Mouse (Mus musculus) limb, embryonic 12.5 days (tissue): ENCODE results near the gene Mcur1. TPM values are rescaled to one million over a fixed set of nuclear protein-coding genes. Genes with fewer than 3 reads are reported as not detected.

Source experiments
- ATAC-seq: fragments of 200-750 bp; cut with Nextera tagmentation; 2 replicates; pipeline ENCODE4 v1.8.0; 2017; ENCODE audit warnings: low read depth, moderate TSS enrichment; ENCODE audit not compliant: insufficient number of reproducible peaks, insufficient read depth, low FRiP score, low TSS enrichment
- H3K27ac ChIP-seq: fragments of 300-500 bp; sonication (generic); 2 replicates; pipeline ENCODE4 v1.5.1; 2016; ENCODE audit warnings: mild to moderate bottlenecking, moderate library complexity
- H3K27me3 ChIP-seq: fragments of 300-500 bp; sonication (generic); 2 replicates; pipeline ENCODE4 v1.6.1; 2016; ENCODE audit warnings: mild to moderate bottlenecking, moderate library complexity
- H3K36me3 ChIP-seq: fragments of 300-500 bp; sonication (generic); 2 replicates; pipeline ENCODE4 v1.6.1; 2016; ENCODE audit warnings: mild to moderate bottlenecking, moderate library complexity
- H3K4me1 ChIP-seq: fragments of 300-500 bp; sonication (generic); replicated peaks from 2 replicates; pipeline ENCODE4 v1.6.1; 2016
- H3K4me2 ChIP-seq: fragments of 300-500 bp; sonication (generic); 2 replicates; pipeline ENCODE4 v1.6.1; 2016; ENCODE audit warnings: mild to moderate bottlenecking, moderate library complexity
- H3K4me3 ChIP-seq: fragments of 300-500 bp; sonication (generic); replicated peaks from 2 replicates; pipeline ENCODE4 v1.5.1; 2016; ENCODE audit warnings: mild to moderate bottlenecking
- H3K9ac ChIP-seq: fragments of 300-500 bp; sonication (generic); replicated peaks from 2 replicates; pipeline ENCODE4 v1.6.1; 2016; ENCODE audit warnings: mild to moderate bottlenecking, moderate library complexity
- H3K9me3 ChIP-seq: fragments of 300-500 bp; sonication (generic); 2 replicates; pipeline ENCODE4 v1.6.1; 2016; ENCODE audit warnings: mild to moderate bottlenecking, moderate library complexity
- WGBS: fragments of 180-500 bp; shearing (Covaris S2); methylation state at CpG from one replicate; pipeline ENCODE4 v1.1.7; 2016; 5-methylcytosine and 5-hydroxymethylcytosine counted together
- polyA plus RNA-seq: library from polyadenylated mRNA; unstranded; fragments of >200 nt; fragmentation: Nextera tagmentation; extraction: Ambion mirVana; gene quantifications from 2 replicates; pipeline ENCODE4 v1.2.1, GENCODE M21; 2016

The Mcur1 gene
- polyA plus RNA-seq: 16.0 and 17.8 TPM in 2 replicates

DNA sequence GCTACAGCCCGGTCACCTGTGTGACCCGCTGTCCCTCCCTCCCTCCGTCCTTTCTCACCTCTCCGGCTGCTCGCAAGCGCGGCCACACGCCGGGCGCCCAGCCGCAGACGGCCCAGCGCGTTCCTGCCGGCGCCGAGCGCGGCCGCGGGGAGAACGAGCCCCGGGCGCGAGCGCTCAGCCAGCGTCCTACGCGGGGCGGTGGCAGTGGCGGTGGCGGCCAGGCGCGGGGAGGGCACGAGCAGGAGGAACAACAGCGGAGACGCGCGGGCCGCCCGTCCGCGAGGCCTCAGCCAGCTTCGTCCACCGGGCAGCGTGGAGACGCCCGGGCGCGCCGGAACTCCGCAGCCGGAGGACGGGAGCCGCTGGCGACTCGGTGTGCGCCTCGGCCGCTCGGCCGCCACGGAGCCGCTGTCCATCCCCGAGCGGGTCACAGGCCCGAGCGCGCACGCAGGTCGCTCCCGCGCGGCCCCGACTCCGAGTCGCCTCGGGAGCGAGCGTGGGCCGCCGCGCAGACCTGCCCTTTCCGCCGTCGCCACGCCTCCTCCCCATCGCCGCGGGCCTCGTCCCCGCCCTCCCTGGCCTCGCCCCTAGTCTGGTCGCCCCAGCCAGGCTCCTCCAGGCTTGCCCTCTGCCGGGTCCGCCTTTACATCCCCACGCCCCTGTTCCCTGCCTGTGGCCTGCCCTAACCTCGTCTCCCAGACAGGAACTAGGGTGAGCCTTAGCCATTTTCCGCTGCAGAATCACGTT, at the start of gene Mcur1:
Gene Mcur1, minus strand, starts transcription at position 481 of the 747 bp plus-strand sequence.
- Histone ChIP-seq H3K9me3 (no peaks in the 10 kb centered on the region), H3K4me2 (peak within 1 kb of the TSS; percentile 90), H3K27me3 (no peaks in the 10 kb centered on the region), H3K4me1 (peaks cover 26% of the 10 kb centered on the region), H3K9ac (peak within 1 kb of the TSS; percentile 80), H3K27ac (peak within 1 kb of the TSS; percentile 93), H3K4me3 (peak within 1 kb of the TSS; percentile 80), H3K36me3 (peaks cover under 1% of the 10 kb centered on the region; the same call in 1 of the 2 replicates)
- WGBS: under 1% methylated on average over 87 of the region's 100 CpGs
- ATAC-seq: peak; percentile 93

DNA sequence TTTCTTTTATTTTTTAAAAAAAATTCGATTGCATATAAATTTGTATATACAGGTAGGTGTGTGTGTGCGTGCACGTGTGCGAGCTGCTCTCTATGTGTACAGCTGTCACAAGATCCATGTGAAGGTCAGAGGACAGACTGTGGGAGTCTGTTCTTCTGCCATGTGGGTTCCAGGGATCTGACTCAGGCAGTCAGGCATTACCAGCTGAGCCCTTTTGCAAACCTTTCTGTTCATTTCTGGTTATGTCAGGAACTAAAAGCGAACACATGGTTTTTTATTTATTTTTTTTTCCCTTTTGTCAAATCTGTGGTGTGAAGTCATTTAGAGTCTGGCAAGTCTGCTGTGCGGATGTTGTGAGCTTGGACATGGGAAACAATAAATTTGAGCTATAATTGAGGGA, 48.9 kb upstream of the Mcur1 start:
- H3K27ac ChIP-seq: no peak overlapping the region
- no peaks in the 10 kb centered on the region for H3K27me3 ChIP-seq
- H3K36me3 ChIP-seq: no peaks in the 10 kb centered on the region
- WGBS: 74% methylated on average over 6 of the region's 6 CpGs
- no peak for ATAC-seq
- H3K4me1 ChIP-seq: no peaks in the 10 kb centered on the region
- H3K9ac ChIP-seq: no peak overlapping the region
- no peak overlapping the region for H3K4me3 ChIP-seq
- no peaks in the 10 kb centered on the region for H3K9me3 ChIP-seq
- H3K4me2 ChIP-seq: no peak overlapping the region

DNA sequence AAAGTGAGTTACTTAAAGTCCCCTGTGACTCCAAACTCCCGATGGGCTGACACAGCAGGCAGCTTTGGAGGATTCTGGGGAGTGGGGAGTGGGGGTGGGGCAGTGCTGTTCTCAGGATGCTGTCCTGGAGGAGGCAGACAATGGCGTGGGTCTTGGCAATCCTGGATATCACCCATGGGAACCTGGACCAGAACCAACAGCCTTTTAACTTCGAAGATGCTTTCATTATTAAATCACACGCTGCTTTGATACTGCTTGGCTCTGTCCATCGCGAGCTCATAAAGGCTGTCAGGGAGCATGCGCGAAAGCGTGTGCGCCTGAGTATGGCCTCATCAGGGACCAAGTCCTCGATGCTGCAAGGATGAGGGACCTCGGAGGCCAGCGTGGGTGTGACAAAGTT, 43.1 kb upstream of the Mcur1 start:
- no peak for ATAC-seq

DNA sequence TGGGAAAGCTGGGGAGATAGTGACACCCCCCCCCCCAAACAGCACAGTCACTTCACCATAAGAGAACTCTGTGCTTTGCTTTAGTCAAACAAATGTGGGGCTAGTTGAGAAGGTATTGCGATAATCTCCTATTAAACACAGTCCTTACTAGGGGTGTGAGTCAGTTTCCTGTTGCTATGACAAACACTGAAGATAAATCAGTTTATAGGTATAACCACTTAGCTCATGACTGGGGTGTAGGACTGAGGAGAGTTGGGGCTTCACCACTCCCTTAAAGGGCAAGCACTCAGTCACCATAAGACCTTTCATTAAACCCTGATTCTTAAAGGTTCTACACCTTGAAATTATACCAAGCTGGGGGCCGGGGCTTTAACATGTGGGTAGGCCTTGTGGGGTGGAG, 42.4 kb upstream of the Mcur1 start:
- Histone ChIP-seq H3K36me3 (no peaks in the 10 kb centered on the region), H3K4me2 (no peak overlapping the region), H3K27me3 (no peaks in the 10 kb centered on the region), H3K27ac (no peak overlapping the region), H3K4me1 (peaks cover 8% of the 10 kb centered on the region), H3K9me3 (no peaks in the 10 kb centered on the region), H3K4me3 (no peak overlapping the region), H3K9ac (no peak overlapping the region)
- WGBS: 97% methylated on average over 2 of the region's 2 CpGs
- no peak for ATAC-seq

More for the DNA sequence above, 43.1 kb upstream of the Mcur1 start:
- no peak overlapping the region for H3K4me2 ChIP-seq
- peaks cover 8% of the 10 kb centered on the region for H3K4me1 ChIP-seq
- no peaks in the 10 kb centered on the region for H3K9me3 ChIP-seq
- 78% methylated on average over 13 of the region's 13 CpGs for WGBS
- H3K36me3 ChIP-seq: no peaks in the 10 kb centered on the region
- H3K9ac ChIP-seq: no peak overlapping the region
- no peak overlapping the region for H3K4me3 ChIP-seq
- H3K27me3 ChIP-seq: no peaks in the 10 kb centered on the region
- no peak overlapping the region for H3K27ac ChIP-seq

DNA sequence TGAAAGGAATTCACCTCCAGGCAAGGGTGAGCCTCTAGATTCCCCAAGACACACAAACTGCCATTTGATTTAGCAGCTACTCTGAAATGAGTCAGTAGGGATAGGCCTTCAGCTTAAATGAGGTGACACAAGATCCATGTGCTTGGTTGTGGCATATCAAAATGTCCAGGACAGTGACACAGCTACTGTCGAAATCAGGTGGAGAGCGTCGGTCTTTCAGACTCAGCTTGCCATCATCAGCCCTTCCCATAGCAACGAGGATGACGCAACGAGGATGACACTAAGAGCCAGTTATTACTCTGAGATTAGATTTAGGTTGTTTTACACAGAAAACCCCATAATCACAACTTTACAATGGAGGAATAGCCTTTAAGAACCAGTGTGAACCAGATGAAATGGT, 41.0 kb upstream of the Mcur1 start:
- no peaks in the 10 kb centered on the region for H3K36me3 ChIP-seq
- 94% methylated on average over 6 of the region's 6 CpGs for WGBS
- no peaks in the 10 kb centered on the region for H3K9me3 ChIP-seq
- no peak overlapping the region for H3K27ac ChIP-seq
- no peak overlapping the region for H3K9ac ChIP-seq
- H3K27me3 ChIP-seq: no peaks in the 10 kb centered on the region
- H3K4me1 ChIP-seq: peaks cover 8% of the 10 kb centered on the region
- H3K4me2 ChIP-seq: no peak overlapping the region
- no peak for ATAC-seq
- no peak overlapping the region for H3K4me3 ChIP-seq

DNA sequence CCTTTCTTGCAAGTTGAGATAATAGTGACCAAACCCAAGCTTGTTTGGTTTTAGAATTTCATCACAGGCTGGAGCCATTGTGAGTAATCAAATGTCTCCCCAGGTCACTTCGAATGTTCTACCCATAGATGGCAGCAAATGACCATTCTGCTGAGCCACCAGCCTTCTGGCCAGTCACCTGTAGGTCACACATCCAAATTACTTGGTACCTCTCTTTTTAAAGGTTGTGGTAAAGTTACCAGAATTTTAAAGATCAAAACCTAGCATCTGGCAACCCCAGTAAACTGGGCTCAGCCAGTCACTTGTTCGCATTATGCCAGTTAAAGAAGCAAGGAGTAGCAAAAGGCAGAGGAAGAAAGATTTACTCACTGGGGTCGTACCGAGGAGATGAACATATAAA, 35.9 kb upstream of the Mcur1 start:
- H3K4me1 ChIP-seq: no peaks in the 10 kb centered on the region
- no peak overlapping the region for H3K9ac ChIP-seq
- no peak overlapping the region for H3K4me3 ChIP-seq
- H3K36me3 ChIP-seq: no peaks in the 10 kb centered on the region
- no peak for ATAC-seq
- H3K27me3 ChIP-seq: no peaks in the 10 kb centered on the region
- H3K27ac ChIP-seq: no peak overlapping the region
- no peaks in the 10 kb centered on the region for H3K9me3 ChIP-seq
- no peak overlapping the region for H3K4me2 ChIP-seq
- 49% methylated on average over 4 of the region's 4 CpGs for WGBS

DNA sequence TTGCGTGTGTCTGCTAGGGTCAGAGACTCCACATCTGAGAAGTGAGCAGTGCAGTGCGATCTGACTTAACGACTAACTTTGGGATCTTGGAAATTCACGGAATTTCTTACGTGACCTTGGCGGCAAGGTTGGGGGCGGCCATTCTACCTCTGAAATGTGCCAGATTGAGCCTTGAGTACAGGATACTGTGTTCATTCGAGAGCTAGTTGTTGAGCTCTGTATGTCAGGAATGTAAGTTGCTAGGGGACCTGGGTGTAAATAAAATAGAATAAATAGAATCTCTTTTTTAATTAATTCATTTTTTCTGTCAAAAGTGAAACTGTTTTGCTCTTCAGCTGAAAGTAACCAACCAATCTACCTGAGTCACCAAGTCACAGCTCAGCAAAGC, 32.7 kb upstream of the Mcur1 start:
- WGBS: 61% methylated on average over 8 of the region's 8 CpGs
- Histone ChIP-seq H3K4me2 (no peak overlapping the region), H3K4me3 (no peak overlapping the region), H3K9me3 (no peaks in the 10 kb centered on the region), H3K4me1 (peaks cover 15% of the 10 kb centered on the region; the same call in 1 of the 2 replicates), H3K27me3 (no peaks in the 10 kb centered on the region), H3K9ac (no peak overlapping the region), H3K27ac (no peak overlapping the region), H3K36me3 (no peaks in the 10 kb centered on the region)
- ATAC-seq: no peak

DNA sequence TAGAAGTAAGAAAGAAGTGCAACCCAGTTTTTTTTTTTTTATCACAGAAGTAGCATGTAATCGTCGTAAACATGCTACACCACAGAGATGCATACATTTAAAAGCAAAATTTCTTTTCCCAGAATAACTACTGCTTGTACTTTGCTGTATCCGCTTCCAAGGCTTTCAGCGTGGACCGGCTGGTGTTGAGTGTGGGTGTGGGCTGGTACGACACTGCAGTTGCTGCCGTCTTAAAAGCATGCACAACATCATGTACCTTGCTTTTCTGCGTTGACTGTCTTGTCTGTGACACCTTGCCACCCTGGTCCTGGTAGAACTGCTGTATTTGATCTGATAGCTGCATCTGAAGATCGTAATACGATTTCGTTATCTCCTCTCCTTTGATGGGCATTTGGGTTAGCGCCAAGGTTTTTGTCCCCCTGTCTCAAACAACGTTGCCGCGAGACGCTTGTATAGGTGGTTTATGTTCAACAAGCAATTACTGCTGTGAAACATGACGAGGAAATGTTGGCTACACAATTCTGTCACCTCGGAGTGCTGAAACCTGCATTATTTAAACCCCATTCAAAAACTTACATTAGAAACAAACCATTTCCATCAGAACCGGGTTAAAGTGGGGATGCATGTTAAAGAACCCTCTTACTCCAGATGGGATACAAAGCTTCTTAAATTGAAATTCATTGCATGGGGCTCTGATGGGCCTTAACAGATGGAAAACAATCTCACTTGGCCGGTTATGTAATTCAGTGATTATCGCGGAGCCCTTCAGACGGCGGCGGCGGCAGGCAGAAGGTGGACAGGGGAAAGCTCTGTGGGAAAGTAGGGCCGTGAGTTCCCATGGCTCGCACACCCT, 32.1 kb upstream of the Mcur1 start:
- no peaks in the 10 kb centered on the region for H3K9me3 ChIP-seq
- H3K9ac ChIP-seq: no peak overlapping the region
- no peaks in the 10 kb centered on the region for H3K36me3 ChIP-seq
- no peak overlapping the region for H3K4me2 ChIP-seq
- no peak overlapping the region for H3K27ac ChIP-seq
- ATAC-seq: no peak
- WGBS: 70% methylated on average over 28 of the region's 28 CpGs
- peaks cover 15% of the 10 kb centered on the region; the same call in 1 of the 2 replicates for H3K4me1 ChIP-seq
- no peaks in the 10 kb centered on the region for H3K27me3 ChIP-seq
- H3K4me3 ChIP-seq: no peak overlapping the region

DNA sequence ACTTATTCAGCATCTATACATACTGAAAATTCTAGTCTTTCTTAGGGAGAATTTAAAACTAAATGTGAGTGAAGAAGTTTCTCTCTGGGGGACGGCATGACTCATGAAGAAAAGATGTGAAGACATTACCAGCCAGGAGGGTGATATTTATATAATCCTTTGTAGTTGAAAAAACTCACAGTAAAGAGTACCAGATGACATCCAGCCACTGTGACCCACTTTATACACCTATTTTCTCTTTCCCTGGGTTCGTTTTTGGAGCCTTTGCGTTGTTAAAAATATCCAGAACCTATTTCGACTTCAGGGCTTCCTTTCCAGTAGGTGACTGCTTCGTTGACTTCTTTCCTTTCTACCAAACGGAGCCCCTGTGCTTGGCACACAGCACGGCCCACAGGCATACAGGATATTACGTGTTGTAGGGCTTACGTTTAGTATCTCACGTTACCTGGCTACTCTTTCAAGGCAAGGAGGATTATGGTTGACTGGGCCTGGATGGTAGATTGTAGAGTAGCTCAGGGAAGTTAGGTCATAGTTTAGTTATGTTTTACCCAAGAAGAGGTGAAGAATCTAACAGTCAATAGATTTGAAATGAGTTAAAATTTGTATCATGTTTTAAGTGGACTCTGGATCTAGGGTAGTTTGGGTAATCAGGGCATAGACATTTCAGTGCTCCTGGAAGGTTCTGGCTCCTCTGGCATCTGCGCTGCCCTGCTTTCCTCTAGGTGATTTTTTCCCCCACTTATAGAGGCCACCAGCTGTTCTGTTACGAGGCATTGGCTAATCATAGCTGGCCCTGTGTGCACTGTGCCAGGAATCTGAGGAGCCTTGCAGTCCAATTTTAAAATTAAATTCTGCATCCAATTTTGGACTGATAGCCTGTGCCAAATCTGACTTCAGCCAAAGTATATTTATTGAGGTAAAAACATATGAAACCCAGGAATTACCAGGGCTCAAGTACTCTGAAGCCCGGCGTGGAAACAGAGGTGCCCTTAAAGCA, 28.2 kb upstream of the Mcur1 start:
- Histone ChIP-seq H3K4me2 (no peak overlapping the region), H3K9me3 (0 out of 2 replicates have a peak, but pooled peaks cover 6% of the 10 kb centered on the region), H3K4me3 (no peak overlapping the region), H3K36me3 (no peaks in the 10 kb centered on the region), H3K4me1 (peaks cover 19% of the 10 kb centered on the region), H3K27me3 (no peaks in the 10 kb centered on the region), H3K27ac (peak overlapping the region; percentile 60; the same call in 1 of the 2 replicates), H3K9ac (no peak overlapping the region)
- ATAC-seq: no peak
- WGBS: 59% methylated on average over 14 of the region's 14 CpGs

DNA sequence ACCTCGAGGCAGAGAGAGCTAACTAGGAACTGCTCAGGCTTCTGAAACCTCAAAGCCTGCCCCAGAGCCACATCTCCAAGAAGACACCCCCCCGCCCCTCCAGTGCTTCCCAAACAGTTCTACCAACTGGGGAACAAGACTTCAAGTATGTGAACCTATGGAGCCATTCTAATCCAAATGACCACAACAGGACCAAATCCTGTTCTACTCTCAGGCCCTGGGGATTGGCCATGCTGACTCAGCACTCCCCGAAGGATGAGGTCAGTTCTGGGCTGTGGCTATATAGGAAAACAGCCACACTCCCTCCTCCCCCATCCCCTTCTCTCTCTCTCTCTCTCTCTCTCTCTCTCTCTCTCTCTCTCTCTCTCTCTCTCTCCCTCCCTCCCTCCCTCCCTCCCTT, 27.0 kb upstream of the Mcur1 start:
- H3K4me2 ChIP-seq: no peak overlapping the region
- 0 out of 2 replicates have a peak, but pooled peaks cover 6% of the 10 kb centered on the region for H3K9me3 ChIP-seq
- no peaks in the 10 kb centered on the region for H3K36me3 ChIP-seq
- no peaks in the 10 kb centered on the region for H3K27me3 ChIP-seq
- ATAC-seq: no peak
- H3K4me3 ChIP-seq: no peak overlapping the region
- WGBS: 87% methylated on average over 3 of the region's 3 CpGs
- H3K9ac ChIP-seq: no peak overlapping the region
- no peak overlapping the region for H3K27ac ChIP-seq
- H3K4me1 ChIP-seq: peaks cover 24% of the 10 kb centered on the region
